Mouse (Mus musculus) neural tube, embryonic 15.5 days (tissue): ENCODE measurements around the gene Samt2. TPM values are rescaled to one million over a fixed set of nuclear protein-coding genes. Genes with fewer than 3 reads are reported as not detected.
"Not testable (repeated sequence)": the region's sequence is repeated elsewhere in the genome, so short reads cannot be mapped to it uniquely, and the experiment has no call there.

Experiments used
- ATAC-seq: fragments of 200-750 bp; cut with Nextera tagmentation; 2 replicates; pipeline ENCODE4 v1.8.0; 2017; ENCODE audit warnings: mild to moderate bottlenecking, moderate TSS enrichment, moderate library complexity; ENCODE audit not compliant: low FRiP score
- H3K27ac ChIP-seq: fragments of 300-500 bp; sonication (generic); replicated peaks from 2 replicates; pipeline ENCODE4 v1.5.1; 2015; ENCODE audit warnings: mild to moderate bottlenecking, inconsistent platforms
- H3K27me3 ChIP-seq: fragments of 300-500 bp; sonication (generic); replicated peaks from 2 replicates; pipeline ENCODE4 v1.6.1; 2015; ENCODE audit warnings: inconsistent platforms
- H3K36me3 ChIP-seq: fragments of 300-500 bp; sonication (generic); 2 replicates; pipeline ENCODE4 v1.6.1; 2015; ENCODE audit warnings: inconsistent platforms
- H3K4me1 ChIP-seq: fragments of 300-500 bp; sonication (generic); 2 replicates; pipeline ENCODE4 v1.6.1; 2015; ENCODE audit warnings: inconsistent platforms
- H3K4me2 ChIP-seq: fragments of 300-500 bp; sonication (generic); 2 replicates; pipeline ENCODE4 v1.6.1; 2015; ENCODE audit warnings: inconsistent platforms, mild to moderate bottlenecking, moderate library complexity
- H3K4me3 ChIP-seq: fragments of 300-500 bp; sonication (generic); replicated peaks from 2 replicates; pipeline ENCODE4 v1.5.1; 2015; ENCODE audit warnings: mild to moderate bottlenecking, inconsistent platforms
- H3K9ac ChIP-seq: fragments of 300-500 bp; sonication (generic); replicated peaks from 2 replicates; pipeline ENCODE4 v1.6.1; 2015; ENCODE audit warnings: mild to moderate bottlenecking, inconsistent platforms
- H3K9me3 ChIP-seq: fragments of 300-500 bp; sonication (generic); replicated peaks from 2 replicates; pipeline ENCODE4 v1.6.1; 2016; ENCODE audit warnings: inconsistent platforms
- WGBS: fragments of 180-500 bp; shearing (Covaris S2); methylation state at CpG from one replicate; pipeline ENCODE4 v1.1.7; 2015; ENCODE audit warnings: mixed read lengths; 5-methylcytosine and 5-hydroxymethylcytosine counted together
- polyA plus RNA-seq: library from polyadenylated mRNA; unstranded; fragments of >200 nt; fragmentation: Nextera tagmentation; extraction: Ambion mirVana; gene quantifications from 2 replicates; pipeline ENCODE4 v1.2.1, GENCODE M21; 2015

Gene Samt2
- polyA plus RNA-seq: not detected in 2 replicates

- H3K27ac ChIP-seq, H3K9ac ChIP-seq, H3K4me1 ChIP-seq, H3K9me3 ChIP-seq, H3K4me3 ChIP-seq, H3K36me3 ChIP-seq, H3K27me3 ChIP-seq, H3K4me2 ChIP-seq, ATAC-seq: not testable (repeated sequence)
- WGBS: 85% methylated on average over 2 of the region's 2 CpGs
Observed at GRCm38 (mm10) chrX:154579260-154579659, at the start of gene Samt2. Samt2 (minus strand) TSS chrX:154579360.

Other genes with a start within 250 kb of the Samt2 start
- gene 4930524N10Rik, start 236.0 kb downstream of the Samt2 start, polyA plus RNA-seq: not detected in 2 replicates
- not detected in 2 replicates for gene Samt4, start 97.4 kb downstream of the Samt2 start, polyA plus RNA-seq